Mouse (Mus musculus): Measurements from ENCODE around the gene Nostrin.

- TF ChIP-seq CHD2 (IDR thresholded peaks at IDR 0.05; ENCODE audit: low read depth, low read length) (no peak), MAFK (IDR thresholded peaks at IDR 0.05; ENCODE audit: insufficient read depth, low read depth, low read length) (no peak), HCFC1 (IDR thresholded peaks at IDR 0.05; ENCODE audit: borderline replicate concordance, insufficient read depth, low read length) (no peak)
These were observed 1.4 kb upstream of the Nostrin start for GRCm38 (mm10) chr2:69134186-69134585.
